Mouse (Mus musculus) thymus, postnatal 36 days (tissue): ENCODE data around the gene Lcn9.
"Not testable (repeated sequence)": the region's sequence is repeated elsewhere in the genome, so short reads cannot be mapped to it uniquely, and the experiment has no call there.

Experiments used
- DNase-seq, 2 experiments: peaks; one replicate each; pipeline ENCODE4 v3.0.0; 2022; ENCODE audit warnings: mixed read lengths in 2 of 2

Lcn9 gene

GRCm38 (mm10) chr2:25822806-25823205 is at the start of gene Lcn9:
Gene Lcn9 (plus strand): TSS chr2:25823153.
- no peak for DNase-seq

GRCm38 (mm10) chr2:25773507-25773906 is 49.4 kb upstream of the Lcn9 start:
- DNase-seq, result no peak

GRCm38 (mm10) chr2:25774640-25775039 is 48.3 kb upstream of the Lcn9 start:
- DNase-seq, result no peak

- DNase-seq, result no peak
Observed at GRCm38 (mm10) chr2:25775991-25776390, 47.0 kb upstream of the Lcn9 start.

GRCm38 (mm10) chr2:25776717-25777116 is 46.2 kb upstream of the Lcn9 start, which contains the start of gene Lcn11:
Gene Lcn11 (plus strand): TSS chr2:25777017.
- no peak for DNase-seq

GRCm38 (mm10) chr2:25779076-25779475 is 43.9 kb upstream of the Lcn9 start:
- no peak for DNase-seq

GRCm38 (mm10) chr2:25780921-25781320 is 42.0 kb upstream of the Lcn9 start:
- no peak for DNase-seq

GRCm38 (mm10) chr2:25781957-25782356 is 41.0 kb upstream of the Lcn9 start, which contains the start of gene Gm13539:
Gene Gm13539 (plus strand): TSS chr2:25782257.
- DNase-seq, result no peak

- no peak for DNase-seq
Observed at GRCm38 (mm10) chr2:25785573-25786322, 37.2 kb upstream of the Lcn9 start.

- no peak for DNase-seq
Observed at GRCm38 (mm10) chr2:25789092-25789491, 33.9 kb upstream of the Lcn9 start.

GRCm38 (mm10) chr2:25797635-25798034 is 25.3 kb upstream of the Lcn9 start:
- DNase-seq, result no peak

GRCm38 (mm10) chr2:25798065-25798464 is 24.9 kb upstream of the Lcn9 start:
- DNase-seq, result no peak

- DNase-seq, result no peak
Observed at GRCm38 (mm10) chr2:25811711-25812110, 11.2 kb upstream of the Lcn9 start.

GRCm38 (mm10) chr2:25813364-25813763 is 9.6 kb upstream of the Lcn9 start:
- no peak for DNase-seq

GRCm38 (mm10) chr2:25815748-25816147 is 7.2 kb upstream of the Lcn9 start, which contains the start of gene Glt6d1:
Gene Glt6d1 (minus strand): TSS chr2:25815848.
- not testable (repeated sequence) for DNase-seq

GRCm38 (mm10) chr2:25824751-25825150 is 1.8 kb downstream of the Lcn9 start:
- DNase-seq, result no peak

- DNase-seq, result peak; percentile 42 to 48
Observed at GRCm38 (mm10) chr2:25828344-25828947, 5.5 kb downstream of the Lcn9 start.

GRCm38 (mm10) chr2:25830786-25831185 is 7.8 kb downstream of the Lcn9 start:
- no peak for DNase-seq

- peak; percentile 48 to 59 for DNase-seq
Observed at GRCm38 (mm10) chr2:25836291-25836690, 13.3 kb downstream of the Lcn9 start.

GRCm38 (mm10) chr2:25842161-25842560 is 19.2 kb downstream of the Lcn9 start:
- DNase-seq, result no peak

- no peak for DNase-seq
Observed at GRCm38 (mm10) chr2:25842758-25843157, 19.8 kb downstream of the Lcn9 start.

- DNase-seq, result no peak
Observed at GRCm38 (mm10) chr2:25844097-25844496, 21.1 kb downstream of the Lcn9 start.

GRCm38 (mm10) chr2:25846516-25846915 is 23.6 kb downstream of the Lcn9 start:
- no peak for DNase-seq

GRCm38 (mm10) chr2:25847226-25847625 is 24.3 kb downstream of the Lcn9 start, which contains the start of gene Sohlh1:
Gene Sohlh1 (minus strand): TSS chr2:25847248.
- DNase-seq, result no peak
